Mouse (Mus musculus) left cerebral cortex, adult 2 months (tissue): ENCODE measurements around the gene Vmn1r180. TPM values are rescaled to one million over a fixed set of nuclear protein-coding genes. Genes with fewer than 3 reads are reported as not detected.
"Not testable (repeated sequence)": the region's sequence is repeated elsewhere in the genome, so short reads cannot be mapped to it uniquely, and the experiment has no call there.

Source experiments
- DNase-seq, 2 experiments: peaks; one replicate each; pipeline ENCODE4 v3.0.0; 2021 to 2022; ENCODE audit warnings: low spot score in 2 of 2, mixed read lengths in 1 of 2; ENCODE audit errors: extremely low spot score in 1 of 2
- H3K27ac ChIP-seq: fragments of 200-600 bp; 2 replicates; pipeline ENCODE4 v1.8.1; 2022
- H3K4me3 ChIP-seq: fragments of 200-600 bp; 2 replicates; pipeline ENCODE4 v1.8.1; 2022
- CTCF ChIP-seq: fragments of 200-600 bp; IDR thresholded peaks from 2 replicates; pipeline ENCODE4 v1.8.1; 2022; ENCODE audit warnings: antibody characterized with exemption, mild to moderate bottlenecking, moderate library complexity
- intact Hi-C: fragments of 180-260 bp; cut with DNase I; formaldehyde crosslinking; loops from one replicate; pipeline ENCODE4 v1.15.1; 2025
- long read RNA-seq, 2 experiments: library from polyadenylated mRNA; stranded (forward); transcript quantifications; one replicate each; pipeline ENCODE4 v2.0.0; 2021; ENCODE audit warnings: borderline mapping rate in 2 of 2
- total RNA-seq, 2 experiments: library from RNA; stranded (reverse); gene quantifications; 2 replicates each; pipeline ENCODE4 v1.2.3; 2021

Gene Vmn1r180
- total RNA-seq = not detected
- long read RNA-seq, experiment 1 = 0 reads
- long read RNA-seq, experiment 2 = 0 reads

DNA sequence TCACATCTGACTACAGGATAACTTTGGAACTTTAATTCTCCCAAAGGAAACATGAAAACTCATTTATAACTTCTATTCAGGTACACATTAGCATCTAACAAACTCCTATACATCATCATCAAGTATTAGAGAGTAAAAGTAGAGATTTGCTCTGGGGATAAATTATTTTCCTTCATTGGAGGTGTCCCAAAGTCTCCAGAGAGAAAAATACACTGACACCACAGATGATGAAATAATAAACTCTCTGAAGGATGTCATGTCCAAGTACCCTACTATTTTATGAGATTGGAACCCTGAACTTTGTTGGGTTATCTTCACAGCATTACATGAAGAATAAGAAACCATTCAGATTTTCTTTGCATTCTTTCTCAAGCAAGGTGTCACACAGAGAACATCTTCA is at the start of gene Vmn1r180:
Gene Vmn1r180 (plus strand): TSS at position 301 of the 400 bp plus-strand sequence.
- no peak for TF ChIP-seq CTCF
- intact Hi-C loops = no loop called here
- DNase-seq = no peak
- Histone ChIP-seq H3K4me3 (no peak within 1 kb of the TSS), H3K27ac (no peak within 1 kb of the TSS)

DNA sequence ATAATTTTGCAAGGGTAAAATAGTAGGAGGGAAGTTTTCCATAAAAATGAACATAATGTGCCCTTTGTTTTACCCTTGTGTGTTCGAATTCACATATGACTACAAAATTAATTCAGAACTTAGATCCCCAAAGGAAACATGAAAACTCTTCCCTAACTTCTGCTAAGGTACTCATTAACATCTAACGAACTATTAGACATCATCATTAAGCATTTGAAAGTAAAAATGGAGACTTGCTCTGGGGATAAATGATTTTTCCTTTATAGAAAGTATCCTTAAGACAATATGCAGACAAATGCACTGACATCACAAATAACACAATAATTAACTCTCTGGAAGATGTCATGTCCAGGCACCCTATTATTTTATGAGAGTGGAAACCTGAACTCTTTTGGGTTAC is 23.8 kb upstream of the Vmn1r180 start, which contains the start of gene Vmn1r179:
Gene Vmn1r179 (plus strand): TSS at position 301 of the 400 bp plus-strand sequence.
- DNase-seq = no peak
- no peak within 1 kb of the TSS for H3K4me3 ChIP-seq
- TF ChIP-seq CTCF = no peak
- intact Hi-C loops = no loop called here
- no peak within 1 kb of the TSS for H3K27ac ChIP-seq

- DNase-seq = peak in 1 of 2 experiments; percentile 18
- H3K27ac ChIP-seq, H3K4me3 ChIP-seq: not testable (repeated sequence)
- intact Hi-C loops = loop anchor here (5.0 to 10.0 kb wide), 2 partner anchors 267 to 319 kb away; partner anchors contain the start of gene Zfp109
- TF ChIP-seq CTCF = peak; percentile 58
These were observed 17.6 kb downstream of the Vmn1r180 start for GRCm38 (mm10) chr7:23968044-23968443.

DNA sequence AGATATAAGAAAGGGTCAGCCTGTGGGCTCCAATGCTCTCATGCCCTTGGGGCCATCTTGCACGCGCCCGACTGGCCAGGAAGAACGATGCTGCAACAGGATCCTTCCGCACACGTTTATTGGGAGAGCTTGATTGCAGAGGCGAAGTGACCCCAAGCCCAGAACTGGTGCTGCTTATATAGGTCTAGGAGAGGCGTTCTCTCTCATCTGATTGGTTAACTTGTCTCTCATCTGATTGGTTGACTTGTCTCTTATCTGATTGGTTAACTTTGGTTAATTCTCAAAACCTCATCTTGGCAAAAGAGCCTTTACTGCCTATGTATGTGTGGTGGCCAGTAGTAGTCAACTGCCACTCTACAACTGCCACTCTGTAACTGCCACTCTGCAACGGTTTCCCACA is 23.9 kb downstream of the Vmn1r180 start, which contains the start of gene Vmn1r181:
Gene Vmn1r181 (plus strand): TSS at position 301 of the 400 bp plus-strand sequence.
- H3K4me3 ChIP-seq, H3K27ac ChIP-seq, intact Hi-C loops, DNase-seq: not testable (repeated sequence)

GRCm38 (mm10) chr7:24001391-24001790 is 51.0 kb downstream of the Vmn1r180 start, which contains the start of gene V1rd19:
Gene V1rd19 (plus strand): TSS chr7:24001691.
- no peak for DNase-seq

More at GRCm38 (mm10) chr7:24001391-24001790, 51.0 kb downstream of the Vmn1r180 start, which contains the start of gene V1rd19:
- H3K4me3 ChIP-seq = no peak within 1 kb of the TSS
- H3K27ac ChIP-seq = no peak within 1 kb of the TSS
- TF ChIP-seq CTCF = no peak
- intact Hi-C loops = no loop called here

Other genes starting within 250 kb of the Vmn1r180 start
- gene Vmn1r173, start 249.9 kb upstream of the Vmn1r180 start, total RNA-seq = not detected
- gene Vmn1r174, start 198.4 kb upstream of the Vmn1r180 start, total RNA-seq = not detected
- gene Vmn1r175, start 140.0 kb upstream of the Vmn1r180 start, total RNA-seq = not detected
- not detected for gene Vmn1r176, start 113.3 kb upstream of the Vmn1r180 start, total RNA-seq
- not detected for gene Vmn1r177, start 84.2 kb upstream of the Vmn1r180 start, total RNA-seq
- gene Vmn1r178, start 58.6 kb upstream of the Vmn1r180 start, total RNA-seq = not detected
- not detected for gene Vmn1r179, start 23.7 kb upstream of the Vmn1r180 start, total RNA-seq
- gene Vmn1r181, start 24.0 kb downstream of the Vmn1r180 start, total RNA-seq = not detected
- not detected for gene V1rd19, start 51.1 kb downstream of the Vmn1r180 start, total RNA-seq
- not detected for gene Vmn1r183, start 102.6 kb downstream of the Vmn1r180 start, total RNA-seq
- gene Zfp180, start 131.3 kb downstream of the Vmn1r180 start, total RNA-seq = 10 to 100 TPM; 60.4 to 66.6 TPM
- gene Zfp112, start 161.7 kb downstream of the Vmn1r180 start, total RNA-seq = 10 to 100 TPM in 1 of 2 experiments, 1 to 10 TPM in 1; 10.0 to 11.9 TPM
- gene Zfp235, start 183.5 kb downstream of the Vmn1r180 start, total RNA-seq = 10 to 100 TPM; 22.0 to 23.1 TPM
- 1 to 10 TPM; 2.7 to 4.5 TPM for gene Zfp114, start 224.4 kb downstream of the Vmn1r180 start, total RNA-seq